Mouse (Mus musculus): ENCODE results near the gene Rbp3. TPM values are rescaled to one million over a fixed set of nuclear protein-coding genes. Genes with fewer than 3 reads are reported as not detected.

Rbp3 gene
- polyA plus RNA-seq (2017; shearing (Covaris generic)) = not detected

DNA sequence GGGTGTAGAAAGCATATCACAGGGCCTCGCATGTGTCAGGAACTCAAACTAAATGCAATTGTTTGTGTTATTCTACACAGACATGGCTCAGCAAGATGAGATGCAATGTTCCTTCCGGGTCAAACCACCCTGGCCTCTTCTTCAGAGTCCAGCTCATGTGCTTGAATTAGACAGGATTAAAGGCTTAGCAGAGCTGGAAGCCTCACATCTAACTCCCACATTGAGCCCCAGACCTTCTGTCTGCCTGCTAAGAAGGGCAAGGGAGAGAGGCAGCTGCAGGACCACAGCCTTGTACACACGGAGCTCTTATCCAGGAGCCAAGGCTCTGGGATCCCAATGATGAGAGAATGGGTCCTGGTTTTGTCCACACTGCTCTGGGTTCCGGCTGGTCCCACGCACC, at the start of gene Rbp3:
Gene Rbp3 (plus strand): TSS at position 243 of the 400 bp plus-strand sequence.

DNA sequence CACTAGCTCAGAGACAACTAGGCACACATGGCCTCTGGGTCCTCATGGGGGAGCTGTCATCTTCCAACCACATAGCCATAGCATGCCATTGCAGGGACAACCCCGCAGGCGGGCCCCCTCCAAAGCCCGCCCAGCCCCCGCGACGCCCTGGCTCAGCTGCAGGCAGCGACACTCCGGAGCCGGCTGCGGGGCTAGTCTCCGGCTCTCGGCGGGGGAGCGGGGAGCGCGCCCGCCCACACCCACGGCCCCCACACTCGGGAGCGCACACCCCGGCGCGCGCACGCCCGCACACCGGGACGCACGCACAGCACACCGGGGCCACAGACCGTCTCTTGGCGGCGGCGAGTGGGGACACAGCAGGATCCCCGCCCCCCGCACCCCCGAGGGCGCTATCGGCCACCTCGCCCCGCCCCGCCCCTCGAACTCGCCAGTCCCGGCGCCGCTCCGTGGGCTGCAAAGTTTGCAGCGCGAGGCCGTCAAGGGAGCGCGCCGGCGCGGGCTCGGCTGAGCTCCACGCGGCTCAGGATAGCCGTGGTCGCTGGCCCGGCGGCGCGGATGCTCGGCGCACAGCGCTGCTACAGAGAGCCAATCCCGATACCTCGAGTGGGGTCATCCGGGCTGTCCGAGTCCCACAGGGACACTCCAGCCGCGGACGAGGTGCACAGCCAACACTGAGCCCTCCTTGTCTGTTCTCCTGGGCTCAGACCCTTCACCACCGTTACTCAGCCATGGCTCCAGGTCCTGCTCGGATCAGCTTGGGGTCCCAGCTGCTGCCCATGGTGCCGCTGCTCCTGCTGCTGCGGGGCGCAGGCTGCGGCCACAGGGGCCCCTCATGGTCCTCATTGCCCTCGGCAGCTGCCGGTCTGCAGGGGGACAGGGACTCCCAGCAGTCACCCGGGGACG, 30.4 kb upstream of the Rbp3 start, which contains the start of gene Gdf10:
Gene Gdf10 (plus strand): TSS at position 420 of the 903 bp plus-strand sequence.

DNA sequence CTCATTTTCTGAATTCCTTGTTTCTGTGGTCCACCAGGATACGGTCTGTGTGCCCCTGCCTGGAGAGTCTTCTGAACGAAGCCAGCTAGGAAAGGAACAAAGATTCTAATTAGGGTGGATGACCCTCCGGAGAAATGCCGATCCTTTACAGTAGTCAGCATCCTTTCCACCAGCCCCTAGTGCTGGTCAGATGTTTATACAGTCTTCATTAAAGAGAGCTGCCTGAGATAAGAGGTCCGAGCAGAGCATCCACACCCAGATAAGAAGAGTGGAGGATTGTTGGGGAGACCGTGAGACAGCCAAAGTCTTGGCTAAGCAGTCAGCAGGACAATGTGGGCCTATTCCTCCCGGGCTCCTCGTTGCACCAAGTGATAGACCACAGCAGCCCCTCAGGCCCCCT, 13.1 kb upstream of the Rbp3 start, which contains the start of gene Gdf2:
Gene Gdf2 (plus strand): TSS at position 301 of the 400 bp plus-strand sequence.

DNA sequence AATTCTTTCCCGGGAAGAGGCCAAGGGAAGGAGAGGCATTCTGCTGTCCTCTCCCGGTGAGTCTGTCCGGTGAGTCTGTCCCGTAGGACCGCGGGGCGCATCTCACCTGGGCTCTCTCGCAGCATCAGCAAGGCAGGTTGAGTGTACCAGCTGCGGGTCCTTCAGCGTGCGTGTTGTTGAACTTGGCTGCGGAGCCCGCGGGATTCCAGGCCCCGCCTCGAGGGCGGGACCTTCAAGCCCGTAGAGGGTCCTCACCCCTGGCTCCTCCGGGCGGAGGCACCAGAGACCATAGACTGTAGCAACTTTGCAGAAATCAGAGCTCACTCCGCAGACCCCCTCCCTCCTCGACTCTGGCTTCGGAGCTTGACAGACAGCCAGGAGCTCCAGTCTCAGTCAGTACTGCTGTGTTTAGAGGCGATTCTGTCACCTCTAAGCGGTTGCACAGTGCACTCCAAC, 24.8 kb downstream of the Rbp3 start, which contains the start of gene Zfp488:
Gene Zfp488 (minus strand): TSS at position 161 of the 456 bp plus-strand sequence.

Other genes with a start within 250 kb of the Rbp3 start
- not detected for gene Gdf10, start 30.4 kb upstream of the Rbp3 start, polyA plus RNA-seq (2017; shearing (Covaris generic))
- gene Gdf2, start 13.0 kb upstream of the Rbp3 start, polyA plus RNA-seq (2017; shearing (Covaris generic)) = not detected
- gene Zfp488, start 24.8 kb downstream of the Rbp3 start, polyA plus RNA-seq (2017; shearing (Covaris generic)) = not detected
- not detected for gene Gm30083, start 61.2 kb downstream of the Rbp3 start, polyA plus RNA-seq (2017; shearing (Covaris generic))
- not detected for gene Gm5460, start 62.8 kb downstream of the Rbp3 start, polyA plus RNA-seq (2017; shearing (Covaris generic))
- gene Antxrl, start 98.7 kb downstream of the Rbp3 start, polyA plus RNA-seq (2017; shearing (Covaris generic)) = not detected
- gene Anxa8, start 132.0 kb downstream of the Rbp3 start, polyA plus RNA-seq (2017; shearing (Covaris generic)) = not detected
- not detected for gene A630023A22Rik, start 148.8 kb downstream of the Rbp3 start, polyA plus RNA-seq (2017; shearing (Covaris generic))
- gene Npy4r, start 198.5 kb downstream of the Rbp3 start, polyA plus RNA-seq (2017; shearing (Covaris generic)) = not detected
- gene Gprin2, start 247.7 kb downstream of the Rbp3 start, polyA plus RNA-seq (2017; shearing (Covaris generic)) = not detected

All from activated CD4-positive, CD25-positive, alpha-beta regulatory T cell, adult 9 weeks (primary cell).